Mouse (Mus musculus) cerebellum, postnatal 10 days (tissue): ENCODE measurements at regions not wholly inside any gene's neighbourhood (a gene's known extent, or its start where the extent isn't known, plus 50 kb on each side); places are given as distances from the start of the nearest gene placed in this dataset.

ENCODE experiments used
- DNase-seq, 2 experiments: peaks; one replicate each; pipeline ENCODE4 v3.0.0; 2021; ENCODE audit warnings: mixed read lengths in 2 of 2

DNA sequence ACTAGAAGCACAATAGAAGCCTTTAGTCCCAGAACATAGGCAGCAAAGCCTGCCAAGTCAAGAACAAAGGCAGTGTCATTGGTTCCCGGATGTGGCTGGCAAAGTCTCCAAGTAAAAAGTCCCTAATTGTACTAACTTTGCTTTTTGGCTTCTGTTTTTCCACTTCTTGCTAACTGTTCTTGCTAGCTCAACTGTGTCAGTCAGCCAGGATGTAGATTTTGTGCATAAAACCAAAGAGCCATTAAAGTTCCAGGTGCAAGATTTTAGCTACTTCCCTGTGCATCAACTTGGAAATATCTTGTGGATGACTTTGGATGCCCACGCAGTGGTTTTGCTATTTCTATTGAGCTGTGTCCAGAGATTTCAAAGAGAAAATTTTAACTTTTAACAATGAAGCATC is 560.0 kb upstream of the B3galt2 start:
- DNase-seq: peak in 1 of 2 experiments; percentile 1

DNA sequence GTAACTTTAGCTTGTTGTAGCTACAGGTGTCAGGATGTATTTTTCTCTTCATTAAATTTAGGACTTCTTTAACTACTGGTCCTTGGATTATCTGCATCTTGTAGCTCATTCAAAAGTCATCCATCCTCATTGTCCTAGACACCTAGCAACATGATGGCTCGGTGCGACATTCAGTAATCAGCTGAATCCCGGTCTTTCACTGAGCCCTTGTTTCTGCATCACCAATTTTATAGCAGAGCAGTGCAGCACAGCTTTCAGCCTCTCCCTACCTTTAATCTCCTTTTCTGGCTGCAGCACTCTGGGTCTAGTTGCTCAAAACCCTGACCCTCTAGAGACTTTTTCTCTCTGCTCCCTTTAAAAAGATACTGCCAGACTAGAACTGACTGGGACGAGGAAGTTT is 543.6 kb upstream of the B3galt2 start:
- no peak for DNase-seq

DNA sequence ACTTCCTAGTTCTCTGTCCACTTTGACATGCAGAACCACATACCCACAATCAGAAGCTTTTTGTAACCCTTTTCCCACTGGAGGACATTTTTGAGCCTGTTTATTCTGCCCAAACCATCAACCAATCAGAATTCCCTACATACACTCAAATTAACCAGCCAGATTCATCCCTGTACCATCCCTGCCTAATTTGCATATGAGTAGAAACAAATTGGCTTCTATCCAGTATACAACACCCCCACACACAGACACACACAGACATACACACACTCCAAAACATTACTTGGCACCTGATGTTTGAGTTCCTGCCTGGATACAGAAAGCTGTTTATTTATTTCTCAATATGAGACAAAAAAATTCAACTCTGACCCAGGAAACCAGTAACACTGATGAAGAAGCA is 542.2 kb upstream of the B3galt2 start:
- DNase-seq: no peak

DNA sequence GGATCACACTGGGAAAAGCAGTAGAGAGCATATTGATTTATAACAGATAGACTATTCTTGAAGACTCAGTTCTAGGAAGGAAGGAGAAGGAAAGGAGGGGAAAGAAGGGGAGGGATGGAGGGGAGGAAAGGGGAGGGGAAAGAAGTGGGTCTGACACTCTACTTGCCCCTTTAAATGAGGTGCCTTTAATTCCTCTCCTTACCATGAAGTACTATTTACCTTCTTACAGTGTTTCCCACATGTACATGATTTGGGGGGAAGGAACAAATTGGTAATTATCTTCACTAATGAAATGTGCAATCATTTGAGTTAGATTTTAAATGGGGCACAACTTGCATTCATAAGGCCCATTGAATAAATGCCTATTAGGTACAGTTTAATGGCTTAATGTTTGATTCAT is 518.3 kb upstream of the B3galt2 start:
- no peak for DNase-seq

DNA sequence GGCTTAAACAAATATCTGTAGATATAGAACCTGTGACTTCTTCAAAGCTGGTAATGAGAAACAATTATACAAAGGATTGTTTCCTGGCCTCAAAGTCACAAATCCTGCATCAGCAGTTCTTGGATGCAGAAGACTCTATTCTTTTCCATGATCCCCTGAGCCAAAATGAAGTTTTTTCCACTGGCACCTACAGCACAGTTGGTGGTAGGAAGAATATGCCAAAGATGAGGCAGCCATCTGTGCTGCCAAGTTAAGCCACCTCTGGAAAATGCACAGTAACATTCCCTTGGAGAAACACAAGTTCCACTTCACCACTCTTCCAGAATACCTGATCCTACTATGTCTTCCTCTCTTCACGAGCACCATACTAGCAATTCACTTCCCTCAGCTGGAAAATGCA is 510.2 kb upstream of the B3galt2 start:
- no peak for DNase-seq

DNA sequence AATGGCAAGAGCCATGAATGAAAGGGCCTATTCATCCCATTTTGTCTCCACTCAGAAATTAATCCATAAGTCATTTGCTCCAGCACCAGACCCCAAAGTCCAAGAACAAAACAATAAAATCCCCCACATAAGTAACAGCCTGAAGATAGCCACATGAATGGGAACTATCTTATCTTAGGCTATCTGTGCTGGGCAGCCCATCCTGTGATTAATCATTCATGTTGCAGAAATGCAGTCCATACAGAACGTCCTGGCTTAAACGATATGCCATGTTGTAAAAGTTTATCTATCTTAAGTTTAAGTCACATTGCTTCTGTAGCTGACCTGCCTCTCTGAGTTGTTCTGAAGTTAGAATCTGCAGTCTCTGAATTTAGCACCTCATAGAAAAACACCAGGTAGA is 507.7 kb upstream of the B3galt2 start:
- no peak for DNase-seq

DNA sequence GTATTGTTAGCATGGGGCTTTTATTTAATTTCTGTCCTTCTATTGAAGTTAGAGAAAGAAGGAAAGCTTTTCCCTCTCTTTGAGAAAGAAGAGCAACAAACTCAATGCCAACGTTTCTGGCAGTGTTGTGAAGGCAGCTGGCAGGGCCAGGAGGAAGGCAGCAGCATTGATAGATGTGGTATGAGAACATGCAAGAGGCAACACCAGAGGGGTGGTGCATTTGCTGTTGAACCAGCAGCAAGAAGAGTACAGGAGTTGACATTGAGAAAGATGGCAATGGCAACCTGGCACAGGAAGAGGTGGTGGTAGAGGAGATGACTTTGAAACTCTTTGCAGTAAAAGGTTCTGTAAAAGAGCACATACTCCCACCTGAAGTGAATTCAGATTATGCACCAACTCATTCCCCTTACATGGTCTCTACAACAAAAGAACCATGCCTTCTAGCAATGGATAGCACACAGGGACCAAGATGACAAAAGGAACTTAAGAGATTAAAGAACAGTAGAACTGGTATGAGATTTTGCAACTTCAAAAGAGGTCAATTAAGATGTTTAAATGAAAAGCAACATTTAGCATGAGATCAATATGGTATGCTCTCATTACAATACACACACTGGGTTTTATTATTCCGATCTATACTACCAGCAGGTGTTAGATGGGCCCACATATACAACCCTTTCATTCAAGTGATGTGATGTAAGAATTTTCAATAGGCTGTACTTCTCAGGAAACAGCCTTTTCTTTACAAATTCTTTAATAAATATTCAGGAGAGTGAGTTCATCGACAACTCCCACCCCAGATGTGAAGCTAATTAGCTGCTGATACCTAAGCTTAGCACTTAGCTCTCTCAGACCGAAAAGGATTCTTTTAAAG is 495.1 kb upstream of the B3galt2 start:
- no peak for DNase-seq

DNA sequence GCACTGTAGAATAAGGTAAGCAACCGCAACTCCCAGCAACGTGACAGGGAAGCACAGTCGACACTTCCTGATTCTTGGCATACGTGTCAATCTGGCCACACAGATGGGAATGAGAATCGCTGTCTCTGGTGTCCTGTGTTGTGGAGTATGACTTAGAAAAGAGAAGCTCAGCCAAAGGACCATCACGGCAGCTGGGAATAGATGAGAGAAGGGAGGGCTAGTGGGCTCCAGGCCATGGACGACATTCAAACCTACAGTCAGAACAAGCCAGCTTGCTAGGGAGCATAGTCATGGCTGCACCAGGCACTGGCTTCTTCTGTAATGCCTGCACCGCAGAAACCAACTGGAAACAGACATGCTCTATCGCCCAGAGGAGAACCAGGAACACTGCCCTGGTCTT is 469.2 kb upstream of the B3galt2 start:
- peak; percentile 89 to 92 for DNase-seq

DNA sequence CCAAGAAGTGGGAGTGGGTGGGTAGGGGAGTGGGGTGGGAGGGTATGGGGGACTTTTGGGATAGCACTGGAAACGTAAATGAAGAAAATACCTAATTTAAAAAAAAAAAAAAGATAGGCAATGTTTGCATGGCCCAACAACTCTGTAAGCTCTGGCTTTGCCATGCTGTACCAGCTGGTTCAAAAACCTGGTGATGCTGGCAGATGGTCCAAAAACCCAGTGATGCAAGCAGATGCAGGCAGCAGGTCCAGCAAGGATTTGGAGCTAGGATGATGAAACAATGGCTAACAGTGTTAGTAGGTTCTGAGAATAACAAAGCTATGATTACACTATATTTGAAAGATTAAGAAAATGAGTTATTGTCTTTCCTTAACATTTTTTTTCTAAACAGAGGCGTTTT is 466.6 kb upstream of the B3galt2 start:
- DNase-seq: peak; percentile 87 to 88

DNA sequence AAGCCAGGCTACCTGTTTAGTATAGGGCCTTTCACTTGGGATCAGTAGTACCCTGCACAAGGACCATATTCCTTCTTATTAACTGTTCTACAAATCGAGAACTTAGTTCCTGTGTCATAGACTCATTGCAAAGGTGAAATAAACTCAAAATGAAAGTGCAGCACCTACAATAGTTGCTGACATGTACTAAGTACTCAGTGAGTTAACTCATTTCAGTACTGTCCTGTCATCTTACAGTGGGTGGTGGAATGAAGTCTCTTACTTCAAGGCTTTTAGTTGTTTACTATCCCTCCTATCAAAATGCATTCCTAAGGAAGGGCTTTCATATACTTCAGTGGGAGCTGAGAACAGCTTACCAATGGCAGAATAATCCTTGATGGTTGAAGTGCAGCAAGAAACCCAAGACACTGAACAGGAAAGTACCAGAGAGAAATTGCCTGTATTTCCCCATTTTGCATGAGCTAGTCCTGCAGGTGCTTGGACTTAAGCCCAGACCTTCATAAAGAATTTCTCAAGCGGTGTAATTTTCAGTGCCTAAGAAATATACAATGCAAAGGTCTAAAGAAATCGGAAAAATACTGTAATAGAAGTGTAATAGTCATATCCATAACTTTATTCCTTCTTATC is 448.2 kb upstream of the B3galt2 start:
- DNase-seq: no peak

DNA sequence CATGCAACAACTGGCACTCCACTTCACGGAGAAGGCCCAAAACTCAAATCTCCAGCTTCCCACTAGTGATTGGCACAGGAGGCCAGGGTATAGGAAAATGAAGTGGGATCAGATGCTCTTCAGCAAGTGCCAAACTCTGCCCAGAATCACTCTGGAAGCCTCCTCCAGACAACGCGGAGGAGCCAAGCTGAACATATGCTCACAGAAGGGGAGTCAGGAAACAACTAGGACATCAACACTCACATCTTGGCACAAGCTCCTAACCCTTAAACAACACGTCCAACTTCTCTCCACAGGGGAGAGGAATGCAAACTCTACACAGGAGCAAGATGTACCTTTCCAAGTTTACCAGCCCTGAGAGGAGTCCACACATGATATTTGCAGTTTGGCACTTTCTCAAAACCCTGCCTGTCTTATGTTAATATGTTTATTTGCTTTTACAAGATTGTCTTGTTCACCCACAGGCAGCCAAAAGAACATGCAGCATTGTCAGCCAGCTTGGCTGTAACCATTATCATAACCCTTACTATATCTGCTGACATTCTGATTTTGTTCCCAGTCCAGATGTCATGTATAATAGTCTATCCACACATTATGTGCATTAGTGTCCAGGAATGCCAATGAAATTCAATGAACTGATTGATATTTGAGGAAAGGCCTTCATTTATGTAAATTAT is 440.1 kb upstream of the B3galt2 start:
- peak; percentile 84 to 91 for DNase-seq

DNA sequence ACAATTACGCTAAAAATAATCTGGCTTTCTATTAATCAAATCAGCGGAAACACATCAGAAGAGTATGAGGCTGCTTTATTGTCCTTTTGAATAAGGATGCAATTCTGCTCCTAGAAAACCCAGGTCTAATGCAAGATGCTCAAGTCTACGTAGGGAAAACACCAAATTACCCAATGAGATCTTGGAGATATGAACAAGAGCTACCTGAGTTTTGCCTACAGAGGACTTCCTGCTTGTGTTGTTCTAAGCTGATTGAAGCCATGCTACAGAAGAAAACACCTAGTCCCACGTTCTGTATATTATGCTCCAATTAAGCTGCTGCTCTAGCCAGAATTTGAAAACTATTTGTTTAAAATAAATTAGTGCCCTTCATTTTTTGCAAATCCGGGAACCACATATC is 439.5 kb upstream of the B3galt2 start:
- no peak for DNase-seq

DNA sequence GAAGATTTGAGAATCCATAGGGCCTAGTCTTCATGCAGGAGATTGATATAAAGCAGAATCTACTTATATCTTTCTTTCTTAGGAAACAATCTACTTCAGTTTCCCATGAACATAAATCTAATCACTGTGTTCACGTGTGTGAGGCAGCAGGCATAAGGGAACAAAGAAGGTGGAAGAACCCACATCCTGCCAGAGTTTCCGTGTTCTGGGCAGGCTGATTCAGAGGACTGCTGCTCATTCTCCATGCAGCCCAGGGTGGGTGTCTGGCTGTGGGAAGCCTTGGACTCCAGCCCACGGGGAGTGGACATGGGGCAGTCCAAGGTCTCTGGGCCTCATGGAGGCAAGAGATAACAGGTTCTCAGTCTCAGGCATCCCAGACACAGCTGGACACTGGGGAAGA is 438.3 kb upstream of the B3galt2 start:
- peak in 1 of 2 experiments; percentile 31 for DNase-seq

DNA sequence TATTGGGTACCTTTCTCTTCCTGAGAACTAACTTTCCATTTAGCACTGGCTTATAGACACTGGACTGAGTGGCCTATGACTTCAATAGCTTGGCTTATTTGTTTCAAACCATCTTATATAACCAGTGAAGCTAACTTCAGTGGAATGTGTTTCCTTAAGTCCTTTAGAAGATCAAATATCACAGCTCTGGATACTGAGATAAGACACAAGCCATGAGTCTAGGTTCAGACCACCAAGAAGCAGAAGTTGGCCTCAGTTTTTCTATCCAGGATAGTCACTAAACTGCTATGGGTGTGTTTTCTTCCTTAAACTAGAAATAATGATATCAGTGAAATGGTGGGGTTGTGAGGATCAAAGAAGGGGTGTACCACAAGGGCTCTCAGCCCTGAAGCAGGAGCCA is 436.4 kb upstream of the B3galt2 start:
- DNase-seq: no peak

DNA sequence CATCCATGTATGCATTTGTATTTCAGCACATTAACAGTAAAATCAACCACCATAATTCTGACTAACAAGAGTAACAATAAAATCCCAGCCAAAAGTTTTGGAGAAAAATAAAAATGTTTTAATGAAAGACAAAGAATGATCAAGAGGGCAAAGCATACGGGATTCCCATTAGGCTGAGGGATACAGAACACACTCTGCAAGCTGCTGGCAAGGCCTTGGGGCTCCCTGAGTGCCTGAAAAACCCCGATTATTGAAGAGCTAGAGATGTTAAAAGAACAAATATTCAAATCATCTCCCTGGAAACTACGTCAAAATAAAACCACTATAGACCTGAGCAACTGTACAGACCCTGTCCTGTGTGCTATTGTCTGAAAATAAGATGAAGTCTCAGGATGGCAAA is 433.5 kb upstream of the B3galt2 start:
- no peak for DNase-seq

DNA sequence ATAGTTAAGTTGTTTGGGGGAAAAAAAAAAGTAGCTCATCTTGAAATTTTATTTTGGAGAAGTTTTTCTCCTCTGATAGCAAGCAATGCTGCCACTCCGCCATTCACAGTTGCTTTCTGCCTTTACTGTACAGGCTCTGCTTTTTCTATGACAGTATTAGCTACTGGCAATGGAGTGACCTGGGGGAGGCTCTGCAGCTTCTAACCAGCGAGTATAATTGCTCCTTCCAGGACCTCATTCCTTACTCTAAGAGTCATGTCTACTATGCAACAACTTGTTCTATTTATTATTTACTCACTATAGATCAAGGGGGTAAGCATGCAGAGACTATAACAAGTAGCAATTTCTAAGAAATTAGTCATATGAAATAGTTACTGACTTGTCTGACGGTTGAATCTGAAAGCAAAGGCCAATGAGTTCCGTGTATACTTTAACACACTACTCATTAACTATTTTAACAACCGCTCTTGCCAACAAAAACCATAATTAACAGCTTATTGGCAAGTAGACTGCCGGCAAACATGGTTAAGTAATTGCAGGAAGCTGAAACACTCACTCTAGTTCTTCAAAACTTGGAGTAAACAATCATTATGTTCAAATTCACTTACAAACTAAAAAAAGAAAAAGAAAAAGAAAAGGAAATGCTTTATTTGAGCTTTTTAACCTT is 432.9 kb upstream of the B3galt2 start:
- no peak for DNase-seq

DNA sequence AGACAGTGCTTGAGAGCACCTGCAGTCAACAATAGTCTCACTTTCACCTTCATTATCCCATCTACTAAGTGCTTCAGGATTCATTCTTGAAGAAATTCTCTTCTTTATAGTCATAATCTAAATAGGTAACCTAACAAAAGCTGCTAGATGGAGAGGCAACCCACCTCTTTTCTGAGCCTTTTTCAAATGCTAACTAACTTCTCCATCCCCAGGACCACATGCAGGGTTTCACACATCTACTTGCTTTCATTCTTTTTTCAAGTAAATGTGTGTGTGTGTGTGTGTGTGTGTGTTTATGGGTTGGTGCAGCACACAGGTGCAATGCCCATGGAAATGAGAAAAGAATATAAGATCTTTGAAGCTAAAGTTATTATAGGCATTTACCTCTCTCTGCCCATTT is 423.1 kb upstream of the B3galt2 start:
- no peak for DNase-seq

DNA sequence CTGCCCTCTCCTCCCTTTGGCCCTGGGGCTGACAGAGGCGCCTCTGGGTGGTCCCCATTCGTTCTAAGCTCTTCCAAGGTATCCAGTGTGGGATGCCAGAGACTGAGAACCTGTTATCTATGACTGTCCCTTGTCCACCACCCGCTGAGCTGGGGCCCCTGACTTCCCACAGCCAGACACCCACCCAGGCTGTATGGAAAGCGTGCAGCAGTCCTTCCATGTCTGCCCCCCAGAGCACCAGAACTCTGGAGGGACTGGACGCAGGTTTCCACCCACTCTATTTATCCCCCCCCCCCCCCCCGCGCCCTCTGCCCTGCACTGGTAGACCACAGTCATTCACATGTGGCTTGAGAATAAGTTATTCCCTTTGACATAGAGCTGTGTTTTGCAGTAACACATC is 408.5 kb upstream of the B3galt2 start:
- peak in 1 of 2 experiments; percentile 2 for DNase-seq

DNA sequence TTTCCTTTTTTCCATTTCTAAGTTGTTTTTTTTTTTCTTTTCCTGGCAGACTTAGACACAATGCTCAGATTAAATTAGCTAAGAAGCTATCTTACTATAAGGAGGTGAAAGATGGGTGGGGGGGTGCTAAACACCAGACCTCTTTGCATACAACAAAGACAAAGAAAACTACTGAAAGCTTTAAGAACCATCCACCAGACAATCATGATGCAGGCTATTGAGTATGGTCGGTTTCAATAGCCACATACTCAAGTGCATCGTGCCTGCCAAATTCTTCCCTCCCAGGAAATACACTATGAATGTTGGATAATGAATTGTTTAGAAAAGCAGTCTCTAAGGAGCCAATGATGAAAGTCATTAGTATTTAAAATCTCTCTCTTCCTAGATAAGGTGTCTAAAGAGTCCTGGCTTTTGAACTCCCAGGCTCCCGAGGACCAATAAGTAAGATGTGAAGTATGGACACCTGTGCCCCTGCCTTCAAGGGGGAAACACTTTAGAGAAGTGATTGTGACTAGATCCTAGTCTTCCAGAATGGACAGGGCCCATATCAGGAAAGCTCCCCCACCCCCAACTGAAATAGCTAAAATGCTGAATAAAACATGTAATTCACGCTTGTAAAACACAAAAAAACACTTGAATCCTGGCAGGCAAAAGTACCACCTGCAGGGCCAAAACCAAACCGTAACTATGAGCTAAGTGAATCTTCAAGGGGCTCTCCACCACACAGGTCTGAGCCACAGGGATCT is 381.8 kb upstream of the B3galt2 start:
- no peak for DNase-seq

DNA sequence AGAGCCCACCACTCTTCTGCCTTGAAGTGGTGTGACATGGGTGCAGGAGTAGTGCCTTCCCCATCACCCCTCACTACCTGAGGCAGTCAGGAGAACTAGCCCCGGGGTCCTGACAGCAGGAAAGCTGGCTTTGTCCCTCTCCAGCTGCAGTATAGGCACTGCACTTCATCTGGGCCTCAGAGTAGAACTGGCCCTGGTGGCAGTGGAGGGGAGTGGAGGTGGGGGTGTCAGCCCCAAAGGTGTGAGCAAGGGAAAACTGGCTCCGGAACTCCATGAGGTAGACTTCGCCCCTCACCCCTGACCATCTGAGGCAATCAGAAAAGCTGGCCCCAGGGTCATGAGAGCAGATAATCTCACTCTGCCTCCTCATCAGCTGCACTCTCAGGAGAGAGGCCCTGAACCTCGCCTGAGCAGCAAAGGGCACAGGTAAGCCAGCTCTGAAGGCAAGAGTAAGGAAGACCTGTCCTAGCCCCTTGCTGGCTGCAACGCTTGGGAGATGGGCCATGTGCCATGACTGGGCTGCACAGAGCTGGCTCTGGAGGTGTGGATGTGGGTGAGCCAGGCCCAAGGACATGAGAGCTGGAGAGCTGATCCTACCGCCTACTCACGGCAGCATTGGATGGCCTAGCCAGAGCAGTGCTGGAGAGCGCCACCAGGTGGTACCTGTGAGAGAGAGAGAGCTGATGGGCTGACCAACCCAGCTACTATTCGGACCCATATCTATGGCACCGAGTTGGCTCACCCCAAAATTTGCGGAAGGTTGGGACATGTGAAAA is 377.0 kb upstream of the B3galt2 start:
- DNase-seq: peak; percentile 8 to 13

DNA sequence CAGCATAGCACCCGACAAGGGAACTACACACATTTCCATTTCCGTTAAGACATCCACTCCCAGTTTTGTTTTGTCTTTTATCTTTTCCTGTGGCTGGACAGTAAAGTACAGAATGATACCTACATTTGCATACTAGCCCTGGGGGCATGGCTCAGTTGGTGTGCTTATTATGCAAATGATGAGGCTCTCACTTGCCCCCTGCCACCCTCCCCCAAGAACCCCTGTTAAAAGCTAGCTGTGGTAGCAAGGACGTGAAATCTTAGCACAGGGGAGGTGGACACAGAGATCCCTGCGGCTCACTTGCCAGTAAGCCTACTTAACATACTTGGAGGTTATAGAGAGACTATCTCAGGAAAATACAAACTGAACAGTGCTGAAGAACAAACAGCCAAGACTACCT is 375.2 kb upstream of the B3galt2 start:
- DNase-seq: no peak
